Mouse (Mus musculus) CD8-positive naive resting alpha-beta T cell, adult 57 days (primary cell): ENCODE data around the gene Tfpi2. TPM values are rescaled to one million over a fixed set of nuclear protein-coding genes. Genes with fewer than 3 reads are reported as not detected.

Experiments
- total RNA-seq: library from RNA; stranded (reverse); gene quantifications from one replicate; pipeline ENCODE4 v1.2.4, GENCODE M21; 2023

The Tfpi2 gene
- not detected for total RNA-seq

DNA sequence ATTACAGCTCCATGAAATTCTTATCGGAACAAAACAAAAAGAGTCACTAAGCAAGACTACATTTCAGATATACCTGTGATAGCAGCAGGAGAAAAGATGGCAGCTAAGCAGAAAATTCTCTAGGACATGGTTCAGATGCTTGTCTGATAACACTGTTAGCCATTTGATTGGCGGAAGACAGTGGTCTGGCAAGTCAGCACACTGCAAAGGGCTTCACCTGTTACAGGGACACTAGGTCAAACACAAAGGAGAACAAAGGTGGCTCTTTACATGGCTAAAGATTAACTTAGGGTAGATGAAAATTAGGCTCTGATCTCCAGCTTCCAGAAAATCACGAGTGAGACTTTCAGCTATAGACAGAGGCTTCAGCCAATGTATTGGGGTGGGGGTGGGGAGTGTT is at the start of gene Tfpi2:
Gene Tfpi2, minus strand, starts transcription at position 170 of the 400 bp plus-strand sequence.

DNA sequence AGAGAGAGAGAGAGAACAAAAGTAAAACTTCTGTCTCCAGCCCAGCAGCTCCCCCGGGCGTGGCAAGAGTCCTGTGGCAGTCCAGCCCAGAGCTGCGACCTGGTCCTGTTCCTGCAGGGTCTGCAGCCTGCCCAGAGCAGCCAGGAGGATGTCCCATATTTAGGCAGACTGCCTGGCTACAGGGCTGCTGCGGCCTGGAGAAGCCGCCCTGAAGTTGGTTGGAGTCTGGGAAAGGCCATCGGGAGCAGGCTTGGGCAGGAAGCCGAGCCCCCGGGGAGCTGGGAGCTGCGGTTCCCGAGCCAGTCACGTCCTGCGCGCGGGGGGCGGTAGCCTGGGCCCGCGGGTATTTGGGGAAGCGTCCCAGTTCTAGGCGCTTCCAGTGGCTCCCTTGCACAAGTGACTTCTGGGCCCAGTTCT is 15.2 kb upstream of the Tfpi2 start, which contains the start of gene Gng11:
Gene Gng11, plus strand, starts transcription at position 15 of the 417 bp plus-strand sequence.

DNA sequence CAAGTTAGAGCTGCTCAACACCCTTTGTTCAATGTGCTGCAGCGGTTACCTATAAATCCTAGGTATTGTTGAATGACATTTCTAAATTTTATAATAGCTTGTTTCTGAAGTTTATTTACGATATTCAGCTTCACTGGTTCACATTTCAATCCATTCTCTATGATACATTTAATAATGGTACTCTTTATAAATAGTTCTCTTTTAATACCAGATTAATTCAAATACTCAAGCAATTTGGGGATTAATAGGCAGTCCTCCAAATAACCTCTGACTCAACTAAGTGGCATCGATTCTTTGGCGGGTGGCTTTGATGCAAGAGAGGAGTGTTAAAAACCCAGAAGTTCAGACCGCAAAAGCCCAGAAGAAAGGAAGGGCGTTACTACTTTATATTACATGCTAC is 4.8 kb upstream of the Tfpi2 start, which contains the start of gene Gngt1:
Gene Gngt1, plus strand, starts transcription at position 301 of the 400 bp plus-strand sequence.

Other genes starting within 250 kb of the Tfpi2 start
- gene Calcr, start 224.2 kb downstream of the Tfpi2 start, total RNA-seq = not detected
- not detected for gene Gngt1, start 4.9 kb upstream of the Tfpi2 start, total RNA-seq
- gene Gng11, start 15.0 kb upstream of the Tfpi2 start, total RNA-seq = not detected
- 12.5 TPM for gene Bet1, start 98.1 kb upstream of the Tfpi2 start, total RNA-seq